Mouse (Mus musculus): ENCODE measurements around the gene Rnf20. TPM values are rescaled to one million over a fixed set of nuclear protein-coding genes. Genes with fewer than 3 reads are reported as not detected.

Gene Rnf20
- polyA plus RNA-seq (2014; fragmentation: Nextera tagmentation; extraction: Ambion mirVana): 58.4 and 74.0 TPM in 2 replicates

DNA sequence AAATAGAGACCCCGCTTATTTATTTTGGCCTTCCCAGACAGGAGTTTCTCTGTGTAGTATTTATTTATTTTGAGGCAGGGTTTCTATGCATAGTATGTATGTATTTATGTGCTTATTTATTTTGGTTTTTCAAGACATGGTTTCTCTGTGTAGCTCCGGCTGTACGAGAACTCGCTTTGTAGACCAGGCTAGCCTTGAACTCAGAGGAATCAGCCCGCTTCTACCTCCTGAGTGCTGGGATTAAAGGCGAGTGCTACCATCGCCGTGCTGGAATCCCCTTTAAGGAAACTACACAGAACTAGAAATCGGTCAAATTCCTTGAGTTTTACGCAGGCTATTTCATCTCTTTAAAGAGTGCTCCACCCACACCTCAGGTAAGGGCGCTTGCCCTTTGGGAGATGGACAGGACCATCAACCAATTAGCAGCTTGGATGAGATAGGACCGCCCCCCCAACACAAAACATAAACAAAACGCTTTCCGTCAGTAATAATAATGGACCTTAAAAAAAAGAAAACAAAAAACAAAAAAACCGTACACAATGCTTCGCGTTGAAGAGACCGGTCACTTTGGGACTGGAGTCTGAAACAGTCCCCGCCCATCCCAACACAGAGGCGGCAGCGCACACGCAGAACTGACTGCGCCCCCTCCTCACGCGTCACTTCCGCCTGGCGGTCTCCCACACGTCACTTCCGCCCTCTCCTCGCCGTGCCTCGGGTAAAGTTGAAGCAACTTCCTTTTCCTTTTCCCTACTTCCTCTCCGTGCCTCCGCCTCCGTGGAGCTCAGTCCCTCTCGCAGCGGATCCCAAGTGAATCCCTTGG lies at the start of gene Rnf20:
Gene Rnf20, plus strand, starts transcription at position 688 of the 820 bp plus-strand sequence.
- H3K27ac ChIP-seq (replicated peaks; ENCODE audit: low read depth, low read length): peak within 1 kb of the TSS; percentile 78
- peak; percentile 97 for ATAC-seq (ENCODE audit: low FRiP score, low TSS enrichment)

DNA sequence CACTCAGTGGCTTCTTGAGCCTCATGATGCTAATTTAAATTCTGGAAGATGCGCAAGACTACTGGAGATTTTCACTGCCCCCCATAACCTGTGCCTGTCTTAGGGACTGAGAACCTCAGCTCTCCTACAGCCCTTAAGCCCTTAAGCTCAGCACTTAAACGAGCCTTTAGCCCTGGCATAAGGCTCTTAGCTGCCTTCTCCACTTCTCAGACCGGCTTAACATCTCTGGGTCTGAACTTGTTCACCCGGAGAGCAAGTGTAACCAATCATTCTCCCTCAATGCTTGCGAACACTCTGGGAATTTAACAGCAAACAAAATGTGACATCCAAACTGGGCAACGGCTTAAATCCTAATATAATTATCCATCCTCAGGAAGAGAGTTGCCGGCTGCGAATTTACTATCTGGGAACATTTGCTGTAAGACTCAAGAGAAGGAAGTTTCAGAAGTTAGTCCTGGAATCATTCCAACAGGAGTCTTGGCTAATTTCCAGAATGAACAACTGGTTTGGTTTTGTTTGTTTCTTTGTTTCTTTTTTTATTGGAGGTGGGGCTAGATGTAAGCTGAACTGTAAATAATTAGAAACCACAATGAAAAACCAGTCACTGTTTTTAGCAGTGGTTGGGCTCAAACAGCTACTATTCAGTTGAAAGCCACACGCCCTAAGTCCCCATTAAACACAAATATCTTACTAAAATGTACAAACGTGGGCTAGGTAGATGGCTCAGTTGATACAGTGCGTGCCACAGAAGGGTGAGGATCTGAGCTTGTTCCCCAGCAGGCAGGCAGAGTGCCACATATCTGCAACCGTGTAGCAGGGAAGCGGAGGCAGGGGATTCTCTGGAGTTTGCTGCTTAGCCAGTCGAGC lies 47.6 kb upstream of the Rnf20 start:
- Histone ChIP-seq H3K27me3 (ENCODE audit: control insufficient read depth, insufficient read depth, low read length) (no peaks in the 10 kb centered on the region), H3K4me2 (ENCODE audit: low read length) (no peak overlapping the region), H3K27ac (replicated peaks; ENCODE audit: low read depth, low read length) (no peak overlapping the region), H3K36me3 (ENCODE audit: control insufficient read depth, insufficient read depth, low read length) (peaks cover 31% of the 10 kb centered on the region), H3K9ac (replicated peaks; ENCODE audit: low read length) (no peak overlapping the region), H3K4me1 (ENCODE audit: control insufficient read depth, insufficient read depth, low read length) (no peaks in the 10 kb centered on the region), H3K9me3 (ENCODE audit: control insufficient read depth, low read length) (no peaks in the 10 kb centered on the region), H3K4me3 (replicated peaks; ENCODE audit: low read depth, low read length) (no peak overlapping the region)
- DNase-seq (peak; percentile 41), ATAC-seq (ENCODE audit: low FRiP score, low TSS enrichment) (no peak)
- WGBS: 69% methylated on average over 14 of the region's 14 CpGs

More for the DNA sequence above, at the start of gene Rnf20:
- Histone ChIP-seq H3K4me2 (ENCODE audit: low read length) (peak within 1 kb of the TSS; percentile 77), H3K9me3 (ENCODE audit: control insufficient read depth, low read length) (no peaks in the 10 kb centered on the region), H3K9ac (replicated peaks; ENCODE audit: low read length) (peak within 1 kb of the TSS; percentile 75), H3K36me3 (ENCODE audit: control insufficient read depth, insufficient read depth, low read length) (peaks cover 29% of the 10 kb centered on the region), H3K4me1 (ENCODE audit: control insufficient read depth, insufficient read depth, low read length) (0 out of 2 replicates have a peak, but pooled peaks cover 8% of the 10 kb centered on the region), H3K27me3 (ENCODE audit: control insufficient read depth, insufficient read depth, low read length) (no peaks in the 10 kb centered on the region), H3K4me3 (replicated peaks; ENCODE audit: low read depth, low read length) (peak within 1 kb of the TSS; percentile 60)
- DNase-seq: peak; percentile 98
- WGBS: 4% methylated on average over 37 of the region's 37 CpGs

DNA sequence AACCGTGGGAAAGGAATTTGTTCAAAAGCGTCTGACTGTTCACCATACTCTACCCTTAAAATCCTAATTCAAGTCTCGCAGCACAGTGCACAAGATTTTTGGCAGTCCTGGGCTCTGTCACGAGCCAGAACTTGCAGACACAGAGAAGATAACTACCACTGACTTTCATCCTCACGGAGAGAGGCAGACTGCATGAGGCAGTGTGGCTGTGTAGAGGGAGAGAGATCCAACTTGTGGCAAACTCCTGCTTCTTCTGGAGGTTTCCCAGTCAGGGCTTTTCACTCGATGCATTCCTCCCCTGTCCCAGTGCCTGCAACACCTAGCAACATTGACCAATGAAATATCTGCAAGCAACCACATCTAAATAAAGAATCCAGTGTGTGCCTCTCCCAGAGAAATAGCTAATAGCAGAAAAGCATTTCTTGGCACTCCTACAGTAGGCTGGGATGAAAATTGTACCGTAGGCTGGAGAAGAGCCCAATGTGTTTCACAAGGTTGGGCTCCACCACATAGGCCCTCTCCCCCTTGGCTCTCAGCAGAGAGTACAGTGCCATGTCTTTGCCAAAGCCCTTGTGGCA lies 46.2 kb upstream of the Rnf20 start:
- no peaks in the 10 kb centered on the region for H3K4me1 ChIP-seq (ENCODE audit: control insufficient read depth, insufficient read depth, low read length)
- H3K4me2 ChIP-seq (ENCODE audit: low read length): no peak overlapping the region
- no peak overlapping the region for H3K9ac ChIP-seq (replicated peaks; ENCODE audit: low read length)
- no peaks in the 10 kb centered on the region for H3K27me3 ChIP-seq (ENCODE audit: control insufficient read depth, insufficient read depth, low read length)
- WGBS: 91% methylated on average over 7 of the region's 7 CpGs
- no peak for ATAC-seq (ENCODE audit: low FRiP score, low TSS enrichment)
- H3K27ac ChIP-seq (replicated peaks; ENCODE audit: low read depth, low read length): no peak overlapping the region
- no peak for DNase-seq
- no peaks in the 10 kb centered on the region for H3K9me3 ChIP-seq (ENCODE audit: control insufficient read depth, low read length)
- peaks cover 31% of the 10 kb centered on the region for H3K36me3 ChIP-seq (ENCODE audit: control insufficient read depth, insufficient read depth, low read length)
- H3K4me3 ChIP-seq (replicated peaks; ENCODE audit: low read depth, low read length): no peak overlapping the region

GRCm38 (mm10) chr4:49586811-49587210 lies 45.0 kb upstream of the Rnf20 start:
- DNase-seq: no peak
- no peak overlapping the region for H3K4me2 ChIP-seq (ENCODE audit: low read length)
- H3K9me3 ChIP-seq (ENCODE audit: control insufficient read depth, low read length): no peaks in the 10 kb centered on the region
- H3K36me3 ChIP-seq (ENCODE audit: control insufficient read depth, insufficient read depth, low read length): peaks cover 31% of the 10 kb centered on the region
- no peak overlapping the region for H3K9ac ChIP-seq (replicated peaks; ENCODE audit: low read length)
- no peaks in the 10 kb centered on the region for H3K4me1 ChIP-seq (ENCODE audit: control insufficient read depth, insufficient read depth, low read length)
- no peaks in the 10 kb centered on the region for H3K27me3 ChIP-seq (ENCODE audit: control insufficient read depth, insufficient read depth, low read length)
- WGBS: 96% methylated on average over 10 of the region's 10 CpGs
- no peak overlapping the region for H3K27ac ChIP-seq (replicated peaks; ENCODE audit: low read depth, low read length)
- no peak overlapping the region for H3K4me3 ChIP-seq (replicated peaks; ENCODE audit: low read depth, low read length)
- ATAC-seq (ENCODE audit: low FRiP score, low TSS enrichment): no peak

GRCm38 (mm10) chr4:49590152-49590551 lies 41.7 kb upstream of the Rnf20 start:
- H3K9ac ChIP-seq (replicated peaks; ENCODE audit: low read length): no peak overlapping the region
- H3K27me3 ChIP-seq (ENCODE audit: control insufficient read depth, insufficient read depth, low read length): no peaks in the 10 kb centered on the region
- no peaks in the 10 kb centered on the region for H3K4me1 ChIP-seq (ENCODE audit: control insufficient read depth, insufficient read depth, low read length)
- WGBS: 91% methylated on average over 2 of the region's 2 CpGs
- DNase-seq (no peak), ATAC-seq (ENCODE audit: low FRiP score, low TSS enrichment) (no peak)
- no peak overlapping the region for H3K4me3 ChIP-seq (replicated peaks; ENCODE audit: low read depth, low read length)
- H3K27ac ChIP-seq (replicated peaks; ENCODE audit: low read depth, low read length): no peak overlapping the region
- H3K36me3 ChIP-seq (ENCODE audit: control insufficient read depth, insufficient read depth, low read length): peaks cover 18% of the 10 kb centered on the region
- no peaks in the 10 kb centered on the region for H3K9me3 ChIP-seq (ENCODE audit: control insufficient read depth, low read length)
- H3K4me2 ChIP-seq (ENCODE audit: low read length): no peak overlapping the region

DNA sequence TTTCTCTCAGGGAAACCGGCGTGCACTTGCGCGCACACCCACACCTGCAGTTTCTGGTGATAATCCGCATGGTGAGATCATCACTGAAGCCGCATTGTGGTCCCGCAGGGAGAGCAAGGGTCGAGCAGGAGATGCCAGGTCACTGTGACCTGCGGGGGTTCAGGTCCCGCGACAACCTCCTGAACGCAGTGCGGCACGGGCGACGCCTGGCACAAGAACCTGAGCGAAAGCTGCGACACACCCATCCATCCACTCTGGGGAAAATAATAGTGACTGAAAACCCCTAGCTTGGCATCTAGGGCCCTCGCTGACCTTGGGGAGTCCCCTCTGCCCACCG lies 35.0 kb upstream of the Rnf20 start:
- H3K27me3 ChIP-seq (ENCODE audit: control insufficient read depth, insufficient read depth, low read length): no peaks in the 10 kb centered on the region
- H3K4me2 ChIP-seq (ENCODE audit: low read length): peak overlapping the region; percentile 62
- H3K9me3 ChIP-seq (ENCODE audit: control insufficient read depth, low read length): no peaks in the 10 kb centered on the region
- H3K4me1 ChIP-seq (ENCODE audit: control insufficient read depth, insufficient read depth, low read length): no peaks in the 10 kb centered on the region
- peak overlapping the region; percentile 92 for H3K27ac ChIP-seq (replicated peaks; ENCODE audit: low read depth, low read length)
- peak overlapping the region; percentile 88 for H3K9ac ChIP-seq (replicated peaks; ENCODE audit: low read length)
- no peaks in the 10 kb centered on the region for H3K36me3 ChIP-seq (ENCODE audit: control insufficient read depth, insufficient read depth, low read length)
- peak overlapping the region; percentile 71 for H3K4me3 ChIP-seq (replicated peaks; ENCODE audit: low read depth, low read length)
- ATAC-seq (ENCODE audit: low FRiP score, low TSS enrichment) (no peak), DNase-seq (peak; percentile 59)
- WGBS: 2% methylated on average over 20 of the region's 20 CpGs

GRCm38 (mm10) chr4:49597183-49598100 lies 34.4 kb upstream of the Rnf20 start, which contains the start of gene Tmem246:
TSS of gene Tmem246 (minus strand) at chr4:49597876.
- peak within 1 kb of the TSS; percentile 62 for H3K4me2 ChIP-seq (ENCODE audit: low read length)
- no peaks in the 10 kb centered on the region for H3K4me1 ChIP-seq (ENCODE audit: control insufficient read depth, insufficient read depth, low read length)
- peak within 1 kb of the TSS; percentile 71 for H3K4me3 ChIP-seq (replicated peaks; ENCODE audit: low read depth, low read length)
- ATAC-seq (ENCODE audit: low FRiP score, low TSS enrichment): peak; percentile 95
- H3K27ac ChIP-seq (replicated peaks; ENCODE audit: low read depth, low read length): peak within 1 kb of the TSS; percentile 92
- H3K9ac ChIP-seq (replicated peaks; ENCODE audit: low read length): peak within 1 kb of the TSS; percentile 88
- no peaks in the 10 kb centered on the region for H3K9me3 ChIP-seq (ENCODE audit: control insufficient read depth, low read length)
- DNase-seq: peak; percentile 88
- no peaks in the 10 kb centered on the region for H3K36me3 ChIP-seq (ENCODE audit: control insufficient read depth, insufficient read depth, low read length)
- under 1% methylated on average over 77 of the region's 77 CpGs for WGBS
- H3K27me3 ChIP-seq (ENCODE audit: control insufficient read depth, insufficient read depth, low read length): no peaks in the 10 kb centered on the region

DNA sequence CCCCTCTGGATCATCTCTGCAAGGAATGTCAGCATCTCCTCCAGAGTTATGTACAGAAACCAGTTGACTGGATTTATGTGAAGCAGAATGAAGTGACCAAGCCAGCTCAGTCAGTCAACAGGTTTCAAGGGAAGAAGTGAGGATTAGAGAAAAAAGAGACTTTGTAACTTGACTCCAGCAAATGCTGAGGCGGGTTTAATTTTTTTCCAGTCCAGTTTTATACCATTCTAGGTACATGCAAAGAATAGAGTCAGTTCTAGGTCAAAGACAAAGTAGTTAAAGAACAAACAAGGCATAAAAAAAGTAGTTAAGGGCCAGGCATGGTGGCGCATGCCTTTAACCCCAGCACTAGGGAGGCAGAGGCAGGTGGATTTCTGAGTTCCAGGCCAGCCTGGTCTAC lies 28.6 kb upstream of the Rnf20 start:
- WGBS: 92% methylated on average over 2 of the region's 2 CpGs
- Histone ChIP-seq H3K4me1 (ENCODE audit: control insufficient read depth, insufficient read depth, low read length) (no peaks in the 10 kb centered on the region), H3K36me3 (ENCODE audit: control insufficient read depth, insufficient read depth, low read length) (no peaks in the 10 kb centered on the region), H3K27me3 (ENCODE audit: control insufficient read depth, insufficient read depth, low read length) (no peaks in the 10 kb centered on the region), H3K4me3 (replicated peaks; ENCODE audit: low read depth, low read length) (no peak overlapping the region), H3K27ac (replicated peaks; ENCODE audit: low read depth, low read length) (no peak overlapping the region), H3K9me3 (ENCODE audit: control insufficient read depth, low read length) (no peaks in the 10 kb centered on the region), H3K9ac (replicated peaks; ENCODE audit: low read length) (no peak overlapping the region), H3K4me2 (ENCODE audit: low read length) (no peak overlapping the region)
- no peak for DNase-seq
- ATAC-seq (ENCODE audit: low FRiP score, low TSS enrichment): no peak
